Mouse (Mus musculus): ENCODE results near the gene Lhx6.

Gene Lhx6

DNA sequence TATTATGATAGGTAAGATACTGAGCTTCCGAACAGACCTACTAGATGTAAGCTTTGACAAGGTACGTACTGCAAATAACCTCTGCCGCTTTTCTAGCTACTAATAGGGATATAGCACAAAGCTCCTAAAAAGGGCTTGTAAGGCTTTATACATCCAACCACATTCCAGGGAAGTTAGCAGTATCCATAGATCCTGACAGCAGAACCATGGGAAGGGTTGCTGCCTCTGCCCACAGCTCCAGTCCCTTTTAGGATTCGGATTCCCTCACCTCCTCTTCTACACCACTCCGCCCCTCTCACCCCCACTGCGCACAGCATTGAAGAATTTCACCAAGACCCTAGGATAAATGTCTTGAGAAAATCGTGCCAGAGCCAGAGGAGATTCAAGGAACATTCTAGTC, 11.9 kb downstream of the Lhx6 start:
- no peak for DNase-seq (ENCODE audit: low read depth)

- DNase-seq (ENCODE audit: low read depth): no peak
These were observed 12.5 kb downstream of the Lhx6 start for GRCm38 (mm10) chr2:36092748-36093147.

- DNase-seq (ENCODE audit: low read depth): peak; percentile 31
These were observed 14.1 kb downstream of the Lhx6 start for GRCm38 (mm10) chr2:36090853-36091741.

DNA sequence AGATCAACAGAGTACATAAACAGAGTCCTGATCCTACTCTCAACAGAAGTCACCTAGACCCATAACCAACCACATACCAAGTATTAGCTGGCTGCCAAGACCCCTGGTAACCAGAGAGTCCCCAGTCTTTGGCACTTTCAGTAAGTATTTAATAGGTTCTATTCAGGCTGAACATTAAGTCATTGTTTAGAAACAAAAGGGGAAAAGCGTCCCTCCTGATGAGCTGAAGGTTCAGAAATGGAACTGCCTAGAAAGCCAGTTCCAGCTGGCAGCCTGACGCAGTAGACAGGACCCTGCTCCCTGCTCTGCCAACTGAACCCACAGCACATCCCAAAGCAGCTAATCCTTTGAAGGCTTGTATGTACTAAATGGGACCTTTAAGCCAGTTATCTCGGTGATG, 16.0 kb downstream of the Lhx6 start:
- no peak for DNase-seq (ENCODE audit: low read depth)

- no peak for DNase-seq (ENCODE audit: low read depth)
These were observed 20.2 kb downstream of the Lhx6 start for GRCm38 (mm10) chr2:36085041-36085440.

DNA sequence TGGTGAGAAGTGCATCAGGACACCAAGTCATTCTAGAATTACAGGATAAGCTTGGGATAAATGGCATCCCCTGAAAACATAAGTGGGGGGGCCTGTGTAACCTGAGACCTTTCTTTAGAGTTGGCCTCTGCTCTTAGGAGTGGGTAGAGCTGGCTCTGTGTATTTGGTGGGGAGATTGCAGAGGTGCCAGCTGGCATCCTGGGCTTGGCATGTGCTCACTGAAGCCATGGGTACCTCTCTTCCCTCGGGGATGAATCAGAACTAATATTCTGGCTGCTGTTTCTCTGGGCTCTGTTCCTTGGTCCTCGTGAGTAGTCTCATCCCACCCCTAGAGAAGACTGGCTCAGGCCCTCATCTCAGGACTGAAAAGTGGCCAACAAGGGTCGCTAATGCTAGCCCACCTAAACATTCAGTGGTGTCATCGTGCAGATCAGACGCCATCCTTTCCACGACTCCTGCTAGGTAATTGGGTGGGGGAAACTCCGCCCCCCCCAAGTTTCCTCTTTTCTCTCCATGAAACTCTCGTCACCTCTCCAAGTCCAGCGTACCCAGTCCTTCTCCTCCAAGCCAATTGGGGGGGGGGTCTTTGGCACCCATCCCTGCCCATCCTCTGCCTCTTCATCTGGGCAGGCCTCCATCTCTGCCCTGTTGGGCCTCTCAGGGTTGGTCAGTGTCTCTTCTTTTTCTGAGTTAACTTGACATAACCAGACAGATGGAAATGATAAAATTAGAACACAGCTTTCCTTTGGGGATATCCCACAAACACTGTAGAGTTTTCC, 22.2 kb downstream of the Lhx6 start:
- DNase-seq (ENCODE audit: low read depth): no peak

DNA sequence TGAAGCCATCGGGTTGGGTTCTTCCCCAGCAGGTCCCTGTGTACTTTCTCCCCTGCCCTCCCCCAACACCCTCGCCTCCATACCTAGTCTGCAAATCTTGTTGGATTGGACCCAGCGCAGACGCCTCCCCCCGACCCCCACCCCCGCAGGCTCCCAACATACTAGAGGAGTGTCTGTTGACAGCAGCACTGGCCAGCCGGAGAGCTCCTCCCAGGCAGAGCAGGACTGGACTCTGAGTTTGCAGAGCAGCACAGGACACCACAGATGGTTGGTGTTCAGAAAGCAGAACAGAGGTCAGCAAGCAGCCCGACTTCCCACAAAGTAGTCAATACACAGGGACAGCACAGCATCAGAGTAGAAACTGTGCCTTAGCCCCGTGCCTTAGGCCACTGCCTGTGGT, 23.8 kb downstream of the Lhx6 start:
- DNase-seq (ENCODE audit: low read depth): no peak

DNA sequence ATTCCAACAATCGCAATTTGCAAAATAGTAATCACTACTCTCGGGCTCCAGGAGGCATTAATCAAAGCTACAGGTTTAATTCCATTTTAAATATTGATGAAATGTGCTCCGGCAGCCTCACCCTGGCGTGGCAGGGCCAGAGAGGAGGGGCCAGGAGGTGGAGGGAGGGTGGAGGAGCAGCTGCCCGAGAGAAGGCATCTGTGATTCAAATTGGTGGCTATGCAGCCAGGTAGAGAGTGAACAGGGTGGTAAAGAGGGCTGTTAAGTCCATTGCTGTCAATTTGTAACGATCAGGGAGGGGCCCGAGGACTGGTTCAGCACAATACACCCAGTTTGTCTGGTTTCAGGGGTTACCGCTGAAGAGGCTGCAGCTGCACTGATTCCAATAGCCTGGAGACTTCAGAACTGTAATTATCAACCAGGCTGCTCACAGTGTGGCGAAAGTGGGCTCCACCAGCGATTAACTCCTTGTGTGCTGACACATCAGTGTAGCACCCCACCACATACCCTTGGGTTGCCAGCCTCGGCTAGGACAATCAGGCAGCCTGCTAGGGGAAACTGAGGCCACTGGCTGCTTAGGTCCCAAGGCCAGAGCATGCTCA, 27.9 kb downstream of the Lhx6 start:
- no peak for DNase-seq (ENCODE audit: low read depth)

- DNase-seq (ENCODE audit: low read depth): no peak
These were observed 30.0 kb downstream of the Lhx6 start for GRCm38 (mm10) chr2:36075210-36075609.

DNA sequence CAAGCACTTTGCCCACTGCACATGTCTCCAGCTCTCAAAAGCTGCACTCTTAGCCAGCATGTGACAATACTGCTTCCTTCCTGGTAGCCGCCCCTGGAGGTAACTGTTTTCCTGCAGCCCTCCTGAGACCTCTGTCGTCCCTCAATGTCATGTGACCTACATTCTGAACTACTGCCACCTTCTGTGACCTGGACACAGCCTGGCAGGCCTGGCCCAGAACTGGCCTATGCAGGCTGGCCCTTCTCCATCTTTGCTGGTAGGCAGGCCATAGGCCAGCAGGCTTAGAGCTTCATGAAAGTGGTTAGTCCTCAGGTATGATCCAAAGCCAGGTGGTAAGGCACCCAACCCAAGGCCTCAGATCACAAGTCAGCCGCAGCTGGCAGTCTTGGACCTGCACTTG, 31.4 kb downstream of the Lhx6 start:
- no peak for DNase-seq (ENCODE audit: low read depth)

DNA sequence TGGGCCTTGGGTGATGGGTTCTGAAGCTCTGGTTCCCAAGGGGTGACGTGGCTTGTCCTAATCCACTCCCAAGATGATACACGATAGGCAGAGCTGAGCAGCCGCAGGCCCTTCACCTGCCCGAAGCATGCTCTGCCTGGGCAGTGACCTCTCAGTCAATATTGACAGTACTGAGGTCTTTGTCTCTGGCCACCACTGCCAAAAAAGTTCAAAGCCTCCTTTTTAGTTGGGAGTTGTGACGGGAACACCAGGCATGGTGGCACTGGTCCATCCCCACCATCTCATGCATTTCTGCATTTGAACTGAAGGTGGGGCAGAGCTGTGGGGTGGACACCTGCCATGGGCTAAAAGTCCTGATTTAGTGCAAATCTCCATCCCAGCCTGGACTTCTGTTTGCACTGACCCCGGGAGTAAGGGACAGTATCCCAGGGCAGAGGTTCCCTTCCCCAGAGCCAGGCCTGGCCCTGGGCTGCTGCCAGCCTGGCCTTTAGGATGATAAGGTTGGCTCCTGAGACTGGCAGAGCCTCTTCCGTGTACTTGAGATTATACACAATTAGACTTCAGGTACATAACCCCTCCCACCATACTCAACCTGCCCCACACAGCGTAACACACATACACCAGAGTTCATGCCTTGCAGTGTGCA, 33.4 kb downstream of the Lhx6 start:
- no peak for DNase-seq (ENCODE audit: low read depth)

DNA sequence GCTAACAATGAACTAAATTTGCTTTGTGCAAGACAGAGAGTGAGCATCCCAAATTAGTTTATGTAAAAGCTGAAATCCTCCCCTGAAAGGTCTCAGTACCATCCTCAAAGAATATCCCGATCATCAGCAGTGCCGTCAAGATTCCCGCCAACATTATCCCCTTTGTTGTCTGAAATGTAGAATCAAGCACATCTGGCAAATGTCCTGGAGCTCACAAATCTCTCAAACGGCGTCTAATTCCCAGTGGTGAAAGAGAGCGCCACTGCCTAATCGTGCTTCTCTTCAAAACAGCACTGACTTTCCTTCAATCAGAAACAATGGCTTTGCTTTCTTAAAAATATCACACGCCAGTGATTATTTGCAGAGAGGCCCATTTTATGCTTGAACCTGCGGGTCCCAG, 38.1 kb downstream of the Lhx6 start:
- DNase-seq (ENCODE audit: low read depth): no peak

GRCm38 (mm10) chr2:36061409-36061808, 43.8 kb downstream of the Lhx6 start:
- DNase-seq (ENCODE audit: low read depth): no peak

DNA sequence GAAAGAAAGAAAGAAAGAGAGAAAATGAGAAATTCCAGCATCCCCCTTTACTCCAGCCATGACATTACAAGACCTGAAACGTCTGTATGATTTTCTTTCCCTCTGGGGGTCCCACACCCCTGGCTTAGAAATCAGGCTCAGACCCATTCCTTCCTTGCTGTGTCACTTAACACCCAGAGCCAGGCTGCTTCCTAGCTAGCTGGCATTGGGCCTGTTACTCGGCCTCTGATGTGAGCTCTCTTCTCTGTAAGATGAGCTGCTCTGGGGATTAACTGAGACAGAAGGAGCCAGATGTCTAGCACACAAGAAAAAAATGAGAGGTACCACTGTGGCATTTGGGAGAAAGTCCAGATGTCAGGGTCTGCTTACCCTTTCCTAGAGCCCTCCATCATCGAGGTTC, 49.0 kb downstream of the Lhx6 start:
- DNase-seq (ENCODE audit: low read depth): no peak

- DNase-seq (ENCODE audit: low read depth): no peak
These were observed 52.0 kb downstream of the Lhx6 start for GRCm38 (mm10) chr2:36053249-36053648.

GRCm38 (mm10) chr2:36049567-36049954, 55.6 kb downstream of the Lhx6 start:
- DNase-seq (ENCODE audit: low read depth): no peak

GRCm38 (mm10) chr2:36048748-36049566, 56.3 kb downstream of the Lhx6 start, which contains the start of the genes Ndufa8 and Morn5:
Gene Ndufa8 (minus strand): TSS chr2:36049406.
Gene Morn5 (plus strand): TSS chr2:36049458.
- DNase-seq (ENCODE audit: low read depth): peak; percentile 99

- DNase-seq (ENCODE audit: low read depth): peak; percentile 12
These were observed 57.0 kb downstream of the Lhx6 start for GRCm38 (mm10) chr2:36048164-36048563.

DNA sequence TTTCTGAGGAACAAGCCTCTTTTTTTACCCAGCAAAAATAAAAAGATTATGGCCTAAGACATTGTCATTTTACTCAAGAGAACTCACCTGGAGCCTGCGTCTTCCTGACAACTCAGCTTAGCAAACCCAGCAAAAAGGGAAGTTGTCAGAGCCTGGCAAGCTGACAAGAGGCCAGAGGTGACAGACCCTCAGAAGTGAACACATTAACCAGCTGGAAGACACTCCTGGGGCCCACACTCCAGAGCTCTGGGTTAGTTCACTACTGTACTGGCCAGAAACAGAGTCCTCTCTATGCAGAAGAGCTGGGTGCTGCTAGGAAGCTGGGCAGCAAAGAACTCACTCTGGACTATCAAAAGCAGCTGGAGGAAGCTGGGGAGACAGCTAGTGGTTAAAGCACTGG, 64.3 kb downstream of the Lhx6 start:
- no peak for DNase-seq (ENCODE audit: low read depth)

DNA sequence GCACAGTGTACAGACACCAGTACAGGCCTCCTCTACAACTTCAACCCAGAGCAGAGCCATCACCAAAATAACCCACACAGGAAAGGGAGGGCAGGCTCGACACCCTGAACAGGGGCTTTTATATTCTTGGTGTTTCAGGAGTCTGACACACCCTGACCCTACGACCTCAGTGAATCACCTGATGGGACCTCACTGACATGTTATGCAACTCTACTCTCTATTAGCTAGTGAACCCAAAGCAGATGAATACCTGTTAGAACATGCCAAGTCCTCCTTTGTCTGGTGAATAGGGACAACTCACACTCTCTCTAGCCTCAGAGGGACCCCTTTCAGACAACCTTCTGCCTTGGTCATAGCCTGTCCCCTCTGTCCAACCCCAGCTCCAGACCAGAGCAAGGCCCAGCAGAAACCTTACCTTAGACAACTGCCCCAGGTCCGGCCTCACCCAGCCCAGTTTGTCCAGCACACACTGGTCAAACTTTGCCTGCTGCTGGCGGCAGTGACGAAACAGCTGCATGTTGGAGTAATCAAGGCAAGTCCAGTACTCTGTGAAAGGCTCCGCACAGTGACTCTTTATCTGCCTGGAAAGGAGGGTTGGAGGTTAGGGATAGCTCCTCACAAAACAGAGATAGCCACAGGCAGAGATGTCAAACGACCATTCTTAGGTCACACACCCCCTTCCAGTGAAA, 65.8 kb downstream of the Lhx6 start:
- no peak for DNase-seq (ENCODE audit: low read depth)
